Mouse (Mus musculus): Measurements from ENCODE around the gene Cnksr3. TPM values are rescaled to one million over a fixed set of nuclear protein-coding genes. Genes with fewer than 3 reads are reported as not detected.

The Cnksr3 gene
- total RNA-seq, 2 experiments from 2014 or later, result 25.7 to 28.7 TPM

DNA sequence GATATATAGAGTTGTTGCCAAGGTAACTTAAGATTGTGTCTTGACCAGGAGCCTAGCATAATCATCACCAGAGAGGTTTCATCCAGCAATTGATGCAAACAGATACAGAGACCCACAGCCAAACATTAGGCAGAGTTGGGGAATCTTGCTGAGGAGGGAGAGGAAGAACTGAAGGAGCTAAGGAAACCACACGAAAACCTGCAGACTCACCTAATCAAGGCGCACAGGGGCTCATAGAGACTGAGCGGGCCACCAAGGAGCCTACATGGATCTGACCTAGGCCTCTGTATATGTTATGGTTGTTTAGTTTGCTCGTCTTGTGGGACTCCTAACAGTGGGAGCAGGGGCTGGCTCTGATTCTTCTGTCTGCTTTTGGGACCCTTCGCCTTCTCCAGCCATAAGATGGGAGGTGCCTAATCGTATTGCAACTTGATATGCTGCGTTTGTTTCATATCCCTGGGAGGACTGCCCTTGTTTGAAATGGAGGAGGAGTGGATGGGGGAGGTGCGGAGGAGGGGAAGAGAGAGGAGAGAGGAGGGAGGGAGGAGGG is 135.3 kb downstream of the Cnksr3 start:
- DNase-seq, result no peak

GRCm38 (mm10) chr10:7076201-7076600 is 135.8 kb downstream of the Cnksr3 start:
- peak; percentile 84 for DNase-seq

DNA sequence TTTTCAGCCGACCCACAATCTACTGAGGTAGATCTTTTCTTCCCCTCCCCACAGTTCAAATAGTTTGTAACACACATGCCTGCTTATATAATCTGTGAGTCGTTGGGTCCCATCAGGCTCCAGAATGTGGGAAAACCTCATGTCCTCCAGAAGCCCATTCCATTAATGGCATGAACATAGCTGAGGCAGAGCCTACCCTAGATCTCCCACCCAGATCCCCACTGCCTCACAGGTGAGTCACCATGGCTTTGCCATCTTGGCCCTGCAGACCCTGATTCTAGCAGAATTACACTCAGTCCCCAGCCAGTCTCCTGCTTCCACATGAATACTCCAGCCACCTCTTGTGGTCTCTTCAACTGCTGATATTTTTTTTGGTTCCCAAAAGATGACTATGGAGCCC is 136.4 kb downstream of the Cnksr3 start:
- no peak for DNase-seq

DNA sequence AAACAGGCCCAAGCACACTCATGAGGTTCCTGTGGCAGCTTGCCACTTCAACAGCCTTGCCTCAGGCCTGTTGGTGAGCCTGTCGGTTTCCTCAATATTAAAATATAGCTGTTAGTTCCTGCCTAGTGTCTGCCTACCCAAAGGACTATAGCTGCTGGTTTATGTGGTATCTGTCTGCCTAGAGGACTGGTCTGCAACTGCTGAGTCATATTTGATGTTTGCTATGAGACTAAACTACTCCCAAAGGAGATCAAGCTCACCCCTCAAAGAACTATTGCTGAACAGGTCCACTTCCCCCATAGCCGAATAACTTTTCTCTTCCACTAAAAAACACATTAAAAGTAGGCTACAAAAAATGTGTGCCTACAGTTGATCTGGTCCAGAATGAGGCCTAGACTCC is 137.8 kb downstream of the Cnksr3 start:
- no peak for DNase-seq

GRCm38 (mm10) chr10:7070924-7071323 is 141.1 kb downstream of the Cnksr3 start:
- no peak for DNase-seq

- DNase-seq, result no peak
Observed at GRCm38 (mm10) chr10:7070100-7070835, 141.8 kb downstream of the Cnksr3 start.

GRCm38 (mm10) chr10:7069090-7069489 is 142.9 kb downstream of the Cnksr3 start:
- DNase-seq, result no peak

Other genes starting within 250 kb of the Cnksr3 start
- gene Ipcef1, start 159.8 kb downstream of the Cnksr3 start, total RNA-seq (2021), result under 1 TPM; 0.20 to 0.41 TPM